Mouse (Mus musculus) testis, adult 2 months (tissue): Measurements from ENCODE around the gene Ubash3b.
A peak's percentile ranks its signal among the peaks of the same experiment; 100 is the strongest.

ENCODE experiments used
- CTCF ChIP-seq: fragments of 200-500 bp; IDR thresholded peaks from 2 replicates; pipeline ENCODE4 v1.5.1; 2012; ENCODE audit warnings: low read depth, mild to moderate bottlenecking, inconsistent platforms, low read length, moderate library complexity; ENCODE audit not compliant: control insufficient read depth, insufficient read depth, insufficient replicate concordance
- POLR2A ChIP-seq: fragments of 200-500 bp; IDR thresholded peaks from 2 replicates; pipeline ENCODE4 v1.6.1; 2012; ENCODE audit warnings: low read depth, mild to moderate bottlenecking, inconsistent platforms, low read length, moderate library complexity; ENCODE audit not compliant: control insufficient read depth

- TF ChIP-seq CTCF (peak; percentile 53; the same call in 1 of the 2 replicates), POLR2A (no peak)
These were observed 116.9 kb downstream of the Ubash3b start for GRCm38 (mm10) chr9:41044626-41045025.
